Mouse (Mus musculus): ENCODE results near the gene Nab2. TPM values are rescaled to one million over a fixed set of nuclear protein-coding genes. Genes with fewer than 3 reads are reported as not detected.

Gene Nab2
- total and polyA plus RNA-seq, 2 experiments from 2014 or later: 1.4 to 4.8 TPM

DNA sequence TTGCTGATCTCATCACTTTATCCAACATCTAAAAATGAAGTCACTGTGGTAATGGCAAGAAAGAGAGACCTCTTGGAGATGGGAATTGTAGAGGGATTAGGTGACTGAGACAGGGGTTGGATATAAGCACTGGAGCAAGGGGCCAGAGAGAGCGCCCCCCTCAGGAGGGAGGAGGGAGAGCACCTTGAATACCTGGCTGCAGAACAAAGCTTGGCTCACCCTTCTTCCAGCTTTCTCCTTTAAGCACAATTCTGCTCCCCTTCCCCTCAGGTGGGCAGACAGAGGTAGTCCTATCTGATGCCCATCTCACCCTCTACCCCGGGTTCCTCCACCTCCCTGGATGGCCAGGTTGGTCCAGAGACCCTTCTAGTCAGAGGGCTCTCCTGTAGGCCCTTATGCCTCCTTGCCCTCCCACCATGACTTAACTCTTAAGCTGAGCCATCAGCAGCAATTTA is 36.4 kb upstream of the Nab2 start, which contains the start of gene Myo1a:
TSS of gene Myo1a (plus strand) at position 405 of the 455 bp plus-strand sequence.
- WGBS: 76% methylated on average over 2 of the region's 2 CpGs
- Histone ChIP-seq H3K27ac (ENCODE audit: low read depth, low read length) (no peak within 1 kb of the TSS), H3K9ac (replicated peaks; ENCODE audit: low read length, poor library complexity, severe bottlenecking) (no peak within 1 kb of the TSS), H3K9me3 (ENCODE audit: low read length) (no peaks in the 10 kb centered on the region), H3K4me1 (ENCODE audit: insufficient read depth, low read length) (no peaks in the 10 kb centered on the region), H3K4me3 (ENCODE audit: low read depth, low read length) (no peak within 1 kb of the TSS), H3K27me3 (ENCODE audit: insufficient read depth, low read length) (no peaks in the 10 kb centered on the region), H3K4me2 (ENCODE audit: low read depth, low read length, poor library complexity, severe bottlenecking) (no peak within 1 kb of the TSS), H3K36me3 (ENCODE audit: insufficient read depth, low read length) (no peaks in the 10 kb centered on the region)
- TF ChIP-seq CTCF (IDR thresholded peaks at IDR 0.05): no peak
- DNase-seq (ENCODE audit: low spot score) (no peak), ATAC-seq (ENCODE audit: low FRiP score) (no peak)

DNA sequence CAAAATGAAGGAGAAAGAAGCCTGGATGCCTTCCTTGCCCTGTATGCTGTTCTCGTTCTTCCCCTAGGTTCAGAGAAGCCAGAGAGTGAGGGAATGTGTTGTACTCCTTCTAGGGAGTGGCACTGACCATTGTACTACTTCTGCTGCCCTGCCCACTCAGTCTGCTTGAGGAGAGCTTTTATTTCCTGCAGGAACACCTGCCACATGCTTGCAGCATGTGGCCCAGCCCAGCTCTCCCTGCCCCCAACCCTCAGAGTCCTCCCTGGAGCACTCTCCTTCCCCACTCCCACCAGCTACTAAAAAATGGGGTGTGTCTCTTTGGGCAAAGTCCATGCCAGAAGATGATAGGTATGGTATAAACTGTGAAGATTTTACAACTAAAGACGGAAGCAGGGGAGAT is 35.9 kb upstream of the Nab2 start:
- ATAC-seq (ENCODE audit: low FRiP score): no peak
- no peak for TF ChIP-seq CTCF (IDR thresholded peaks at IDR 0.05)
- no peaks in the 10 kb centered on the region for H3K27me3 ChIP-seq (ENCODE audit: insufficient read depth, low read length)
- no peak overlapping the region for H3K4me2 ChIP-seq (ENCODE audit: low read depth, low read length, poor library complexity, severe bottlenecking)
- no peak overlapping the region for H3K9ac ChIP-seq (replicated peaks; ENCODE audit: low read length, poor library complexity, severe bottlenecking)
- H3K4me1 ChIP-seq (ENCODE audit: insufficient read depth, low read length): no peaks in the 10 kb centered on the region
- no peak overlapping the region for H3K4me3 ChIP-seq (ENCODE audit: low read depth, low read length)
- no peaks in the 10 kb centered on the region for H3K9me3 ChIP-seq (ENCODE audit: low read length)
- H3K36me3 ChIP-seq (ENCODE audit: insufficient read depth, low read length): no peaks in the 10 kb centered on the region; the same call in 1 of the 2 replicates
- DNase-seq (ENCODE audit: low spot score): no peak
- 66% methylated on average over 2 of the region's 2 CpGs for WGBS
- H3K27ac ChIP-seq (ENCODE audit: low read depth, low read length): no peak overlapping the region

DNA sequence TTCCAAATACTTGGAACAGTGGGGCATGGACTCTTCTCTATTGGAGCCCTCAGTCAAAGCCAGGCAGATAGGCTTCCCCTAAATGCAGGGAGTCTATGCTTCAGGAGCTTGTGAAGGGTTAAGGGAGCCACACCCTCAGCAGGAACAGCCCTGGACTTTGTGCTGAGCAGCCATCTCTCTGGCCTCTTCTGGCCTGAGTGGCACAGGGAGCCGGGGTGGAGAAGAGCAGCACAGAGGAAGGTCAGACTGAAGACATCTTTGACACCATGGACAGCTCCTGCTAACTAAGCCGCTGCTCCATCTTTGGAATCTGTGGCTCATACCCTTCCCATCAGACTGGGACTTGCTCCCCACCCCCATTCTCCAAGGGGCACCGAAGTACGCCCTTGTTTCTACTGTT is 34.9 kb upstream of the Nab2 start:
- Histone ChIP-seq H3K4me1 (ENCODE audit: insufficient read depth, low read length) (no peaks in the 10 kb centered on the region), H3K27me3 (ENCODE audit: insufficient read depth, low read length) (no peaks in the 10 kb centered on the region), H3K9ac (replicated peaks; ENCODE audit: low read length, poor library complexity, severe bottlenecking) (no peak overlapping the region), H3K4me3 (ENCODE audit: low read depth, low read length) (no peak overlapping the region), H3K9me3 (ENCODE audit: low read length) (no peaks in the 10 kb centered on the region), H3K36me3 (ENCODE audit: insufficient read depth, low read length) (peaks cover 3% of the 10 kb centered on the region; the same call in 1 of the 2 replicates), H3K27ac (ENCODE audit: low read depth, low read length) (no peak overlapping the region), H3K4me2 (ENCODE audit: low read depth, low read length, poor library complexity, severe bottlenecking) (no peak overlapping the region)
- WGBS: 52% methylated on average over 4 of the region's 4 CpGs
- no peak for TF ChIP-seq CTCF (IDR thresholded peaks at IDR 0.05)
- ATAC-seq (ENCODE audit: low FRiP score) (no peak), DNase-seq (ENCODE audit: low spot score) (no peak)

DNA sequence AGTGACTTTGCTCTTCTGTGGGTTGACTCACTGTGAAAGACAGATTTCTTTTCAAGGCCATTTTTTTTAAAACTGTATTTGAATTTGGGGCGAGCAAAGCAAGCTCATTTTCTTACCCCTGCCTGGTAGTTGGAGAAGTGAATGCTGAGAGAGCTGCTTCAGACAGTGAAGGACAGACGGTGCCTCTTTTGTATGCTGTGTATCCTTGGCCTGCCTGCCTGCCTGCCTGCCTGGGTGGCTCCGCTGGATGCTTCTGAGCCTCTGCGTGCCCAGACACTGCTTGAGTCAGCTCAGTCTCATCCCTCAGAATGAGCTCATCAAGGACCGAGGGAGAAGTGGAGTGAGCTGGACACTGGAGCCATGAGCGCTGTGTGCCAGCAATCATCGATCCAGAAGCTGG is 30.6 kb upstream of the Nab2 start:
- TF ChIP-seq CTCF (IDR thresholded peaks at IDR 0.05): no peak
- DNase-seq (ENCODE audit: low spot score) (no peak), ATAC-seq (ENCODE audit: low FRiP score) (no peak)
- no peaks in the 10 kb centered on the region for H3K9me3 ChIP-seq (ENCODE audit: low read length)
- peaks cover 10% of the 10 kb centered on the region; the same call in 1 of the 2 replicates for H3K36me3 ChIP-seq (ENCODE audit: insufficient read depth, low read length)
- WGBS: 92% methylated on average over 7 of the region's 7 CpGs
- no peaks in the 10 kb centered on the region for H3K27me3 ChIP-seq (ENCODE audit: insufficient read depth, low read length)
- no peak overlapping the region for H3K9ac ChIP-seq (replicated peaks; ENCODE audit: low read length, poor library complexity, severe bottlenecking)
- no peak overlapping the region for H3K4me3 ChIP-seq (ENCODE audit: low read depth, low read length)
- no peaks in the 10 kb centered on the region for H3K4me1 ChIP-seq (ENCODE audit: insufficient read depth, low read length)
- H3K4me2 ChIP-seq (ENCODE audit: low read depth, low read length, poor library complexity, severe bottlenecking): no peak overlapping the region
- no peak overlapping the region for H3K27ac ChIP-seq (ENCODE audit: low read depth, low read length)

DNA sequence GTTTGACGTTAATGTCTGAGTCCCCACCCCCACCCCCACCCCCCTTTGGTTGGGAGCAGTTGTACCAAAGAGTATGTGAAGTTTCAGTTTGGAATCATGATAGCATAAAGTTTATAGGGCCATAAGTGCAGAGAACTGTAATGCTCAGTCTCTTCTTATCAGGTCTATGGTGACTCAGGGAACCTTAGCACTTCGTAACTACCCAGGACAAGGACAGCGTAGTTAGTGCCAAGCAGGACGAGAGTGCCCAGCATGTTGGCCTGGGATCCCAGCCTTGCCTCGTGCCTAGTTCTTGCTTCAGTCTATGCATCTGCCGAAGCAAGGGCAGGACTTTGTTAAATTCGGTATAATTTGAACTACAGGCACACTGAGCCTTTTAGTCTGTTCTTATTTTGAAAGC is 27.4 kb upstream of the Nab2 start:
- DNase-seq (ENCODE audit: low spot score) (no peak), ATAC-seq (ENCODE audit: low FRiP score) (no peak)
- H3K9me3 ChIP-seq (ENCODE audit: low read length): no peaks in the 10 kb centered on the region
- H3K4me1 ChIP-seq (ENCODE audit: insufficient read depth, low read length): no peaks in the 10 kb centered on the region
- peaks cover 12% of the 10 kb centered on the region for H3K36me3 ChIP-seq (ENCODE audit: insufficient read depth, low read length)
- no peak overlapping the region for H3K4me2 ChIP-seq (ENCODE audit: low read depth, low read length, poor library complexity, severe bottlenecking)
- H3K27ac ChIP-seq (ENCODE audit: low read depth, low read length): no peak overlapping the region
- H3K9ac ChIP-seq (replicated peaks; ENCODE audit: low read length, poor library complexity, severe bottlenecking): no peak overlapping the region
- H3K4me3 ChIP-seq (ENCODE audit: low read depth, low read length): no peak overlapping the region
- TF ChIP-seq CTCF (IDR thresholded peaks at IDR 0.05): no peak
- H3K27me3 ChIP-seq (ENCODE audit: insufficient read depth, low read length): no peaks in the 10 kb centered on the region
- WGBS: 95% methylated on average over 7 of the region's 7 CpGs

DNA sequence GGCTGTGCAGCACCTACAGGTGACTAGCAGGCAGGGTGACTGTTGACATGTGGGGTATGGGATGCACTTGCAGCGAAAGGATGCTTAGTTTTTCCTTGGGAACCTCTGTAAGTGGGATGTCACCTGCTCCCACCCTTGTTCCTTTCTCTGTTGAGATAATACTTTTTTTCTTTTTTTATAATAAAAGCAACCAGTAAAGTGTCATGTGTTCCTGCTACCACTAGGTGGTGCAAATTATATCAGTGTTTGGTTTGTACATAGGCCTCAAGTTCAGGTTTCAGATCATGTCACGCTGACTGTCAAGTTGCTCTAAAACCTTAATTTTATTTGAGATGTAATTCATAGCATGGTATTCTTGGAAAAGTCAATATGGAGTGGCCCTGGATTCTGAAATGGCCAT is 26.3 kb upstream of the Nab2 start:
- H3K27ac ChIP-seq (ENCODE audit: low read depth, low read length): no peak overlapping the region
- no peaks in the 10 kb centered on the region for H3K9me3 ChIP-seq (ENCODE audit: low read length)
- DNase-seq (ENCODE audit: low spot score) (peak; percentile 57), ATAC-seq (ENCODE audit: low FRiP score) (no peak)
- no peak overlapping the region for H3K4me2 ChIP-seq (ENCODE audit: low read depth, low read length, poor library complexity, severe bottlenecking)
- WGBS: 53% methylated on average over 2 of the region's 2 CpGs
- H3K4me3 ChIP-seq (ENCODE audit: low read depth, low read length): no peak overlapping the region
- H3K9ac ChIP-seq (replicated peaks; ENCODE audit: low read length, poor library complexity, severe bottlenecking): no peak overlapping the region
- H3K4me1 ChIP-seq (ENCODE audit: insufficient read depth, low read length): no peaks in the 10 kb centered on the region
- no peaks in the 10 kb centered on the region for H3K27me3 ChIP-seq (ENCODE audit: insufficient read depth, low read length)
- peak; percentile 90 for TF ChIP-seq CTCF (IDR thresholded peaks at IDR 0.05)
- peaks cover 12% of the 10 kb centered on the region for H3K36me3 ChIP-seq (ENCODE audit: insufficient read depth, low read length)
